11 mouse cellular contexts compared by ENCODE assay signal in the genomic region with DNA sequence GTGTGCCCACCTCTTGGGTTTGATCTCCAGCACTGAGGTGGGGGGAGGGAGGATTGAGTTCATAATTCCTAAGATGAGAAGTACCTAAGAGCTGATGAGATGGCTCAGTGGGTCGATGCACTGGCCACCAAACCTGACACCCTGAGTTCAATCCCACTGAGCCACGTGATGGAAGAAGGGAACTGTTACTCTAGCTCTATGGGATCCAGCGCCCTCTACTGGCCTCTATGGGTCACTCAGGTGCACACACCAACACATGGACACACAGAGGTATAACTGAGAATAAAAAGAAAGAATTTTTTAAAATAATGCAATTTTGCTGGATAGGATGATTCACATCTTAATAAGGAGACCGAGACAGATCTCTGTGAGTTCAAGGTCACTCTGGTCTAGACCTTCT. TPM values are rescaled to one million over a fixed set of nuclear protein-coding genes. Genes with fewer than 3 reads are reported as not detected.
DNase-seq lines count a peak whose midpoint lies in the region; ATAC-seq and TF ChIP-seq lines count a peak whose summit lies in the region.
"Had no signal": no experiment of that assay in that cellular context is flagged by ENCODE, and none has a peak within 500 bp of the region (broad histone marks: within the 10 kb centered on the region; RNA-seq: fewer than 3 reads in every experiment).

No protein-coding gene starts in this region.

- TF ChIP-seq EP300 in lung, postnatal 0 days (IDR thresholded peaks at IDR 0.05) = no peak
- TF ChIP-seq EP300 in stomach, postnatal 0 days (optimal IDR thresholded peaks at IDR 0.05) = no peak

- no peaks in the 10 kb centered on the region for H3K27me3 ChIP-seq in lung, postnatal 0 days (replicated peaks; ENCODE audit: insufficient read depth, low read length)
- no peaks in the 10 kb centered on the region for H3K27me3 ChIP-seq in liver, adult 2 months (ENCODE audit: control insufficient read depth, insufficient read depth, low read length)
- H3K27me3 ChIP-seq in stomach, postnatal 0 days (ENCODE audit: control insufficient read depth, insufficient read depth, low read length) = no peaks in the 10 kb centered on the region
- H3K27me3 ChIP-seq: midbrain, embryonic 12.5 days had no signal

- peak; percentile 26; the same call in 1 of the 2 replicates for TF ChIP-seq CTCF in lung, postnatal 0 days (IDR thresholded peaks at IDR 0.05)
- TF ChIP-seq CTCF in liver, adult 2 months (IDR thresholded peaks at IDR 0.05; ENCODE audit: low read depth, low read length) = peak; percentile 26; the same call in 1 of the 2 replicates
- TF ChIP-seq CTCF in stomach, postnatal 0 days (IDR thresholded peaks at IDR 0.05; ENCODE audit: low read depth) = peak; percentile 33

- no peak for ATAC-seq in lung, postnatal 0 days
- no peak for ATAC-seq in stomach, postnatal 0 days (ENCODE audit: low FRiP score, low TSS enrichment)

- WGBS in lung, postnatal 0 days = 65% methylated on average over 4 of the region's 4 CpGs
- 67% methylated on average over 4 of the region's 4 CpGs for WGBS in liver, adult 2 months
- 59% methylated on average over 4 of the region's 4 CpGs for WGBS in stomach, postnatal 0 days

- no peak for TF ChIP-seq POLR2A in liver, adult 2 months (IDR thresholded peaks at IDR 0.05; ENCODE audit: extremely low read depth, insufficient read depth, low read length)

- intact Hi-C loops in heart, postnatal 14 days (cut with DNase I) = no loop called here

- no peaks in the 10 kb centered on the region for H3K79me2 ChIP-seq in liver, adult 2 months (ENCODE audit: control insufficient read depth, insufficient read depth, low read length)

- H3K4me2 ChIP-seq in lung, postnatal 0 days (replicated peaks; ENCODE audit: low read depth, low read length) = no peak overlapping the region
- H3K4me2 ChIP-seq in stomach, postnatal 0 days (replicated peaks; ENCODE audit: low read depth) = no peak overlapping the region
- H3K4me2 ChIP-seq: midbrain, embryonic 12.5 days had no signal

- H3K4me3 ChIP-seq in lung, postnatal 0 days (ENCODE audit: low read depth, low read length) = no peak overlapping the region
- H3K4me3 ChIP-seq in liver, adult 2 months (ENCODE audit: insufficient read depth, low read depth, low read length) = no peak overlapping the region
- H3K4me3 ChIP-seq in stomach, postnatal 0 days (ENCODE audit: low read depth, low read length) = no peak overlapping the region
- H3K4me3 ChIP-seq: heart, embryonic 10.5 days; midbrain, embryonic 12.5 days had no signal

- H3K27ac ChIP-seq in lung, postnatal 0 days (ENCODE audit: low read length) = no peak overlapping the region
- H3K27ac ChIP-seq in liver, adult 2 months (replicated peaks; ENCODE audit: insufficient read depth, low read depth, low read length) = no peak overlapping the region
- H3K27ac ChIP-seq in stomach, postnatal 0 days (replicated peaks) = no peak overlapping the region
- H3K27ac ChIP-seq: heart, embryonic 10.5 days; midbrain, embryonic 12.5 days had no signal

- DNase-seq in lung, postnatal 0 days (ENCODE audit: low spot score) = no peak
- no peak for DNase-seq in lung, adult 18-20 months
- peak; percentile 79 for DNase-seq in ZHBTc4 (ENCODE audit: low read depth, low spot score)
- DNase-seq in liver, adult 2 months (ENCODE audit: extremely low read depth, low read depth, low spot score) = no peak
- no peak for DNase-seq in stomach, postnatal 0 days (ENCODE audit: low spot score)
- no peak for DNase-seq in adrenal gland, postnatal 10 days
- no peak for DNase-seq in heart, postnatal 14 days
- DNase-seq: kidney, adult 8-10 months had no signal

- no peaks in the 10 kb centered on the region for H3K9me3 ChIP-seq in lung, postnatal 0 days (ENCODE audit: low read length)
- H3K9me3 ChIP-seq in stomach, postnatal 0 days (ENCODE audit: control insufficient read depth, low read length) = no peaks in the 10 kb centered on the region
- H3K9me3 ChIP-seq: heart, embryonic 10.5 days; midbrain, embryonic 12.5 days had no signal

- H3K4me1 ChIP-seq in lung, postnatal 0 days (ENCODE audit: insufficient read depth, low read depth, low read length) = peaks cover 6% of the 10 kb centered on the region
- no peaks in the 10 kb centered on the region for H3K4me1 ChIP-seq in liver, adult 2 months (ENCODE audit: control insufficient read depth, insufficient read depth, low read length)
- H3K4me1 ChIP-seq in stomach, postnatal 0 days (replicated peaks; ENCODE audit: control insufficient read depth, insufficient read depth) = no peaks in the 10 kb centered on the region
- H3K4me1 ChIP-seq: midbrain, embryonic 12.5 days had no signal

- H3K36me3 ChIP-seq in lung, postnatal 0 days (ENCODE audit: insufficient read depth, low read length) = no peaks in the 10 kb centered on the region
- no peaks in the 10 kb centered on the region for H3K36me3 ChIP-seq in liver, adult 2 months (ENCODE audit: control insufficient read depth, insufficient read depth, low read length)
- H3K36me3 ChIP-seq in stomach, postnatal 0 days (ENCODE audit: control insufficient read depth, insufficient read depth, low read length) = no peaks in the 10 kb centered on the region
- H3K36me3 ChIP-seq: G1E; heart, embryonic 10.5 days; midbrain, embryonic 12.5 days had no signal

- H3K9ac ChIP-seq in lung, postnatal 0 days (replicated peaks; ENCODE audit: low read depth) = no peak overlapping the region
- no peak overlapping the region for H3K9ac ChIP-seq in liver, adult 2 months (ENCODE audit: low read depth, low read length)
- no peak overlapping the region for H3K9ac ChIP-seq in stomach, postnatal 0 days (ENCODE audit: low read length)
- H3K9ac ChIP-seq: midbrain, embryonic 12.5 days had no signal

RNA-seq across cellular contexts. Expression of gene Isca2, which starts 45.4 kb away (rescaled TPM):
- polyA plus RNA-seq in lung, postnatal 0 days (2015; fragmentation: Nextera tagmentation; extraction: Ambion mirVana) = 103 and 105 TPM in 2 replicates
- total RNA-seq in liver, adult 2 months (2014; rRNA removed) = 41.4 and 44.0 TPM in 2 replicates
- polyA plus RNA-seq in liver, adult 2 months (2012; rRNA removed) = 48.2 and 54.3 TPM in 2 replicates
- 73.0 and 75.2 TPM in 2 replicates for polyA plus RNA-seq in stomach, postnatal 0 days (2015; fragmentation: Nextera tagmentation; extraction: Ambion mirVana)
- total RNA-seq in adrenal gland, postnatal 10 days (2021) = 100 to 1,000 TPM in 1 of 2 experiments, 10 to 100 TPM in 1; 94.6 to 121 TPM
- total RNA-seq in heart, postnatal 14 days (2021) = 10 to 100 TPM; 71.2 to 73.3 TPM

RNA-seq across cellular contexts. Expression of gene Npc2, which starts 45.5 kb away (rescaled TPM):
- polyA plus RNA-seq in lung, postnatal 0 days (2015; fragmentation: Nextera tagmentation; extraction: Ambion mirVana) = 523 and 558 TPM in 2 replicates
- 40.2 and 53.6 TPM in 2 replicates for total RNA-seq in liver, adult 2 months (2014; rRNA removed)
- 83.2 and 85.8 TPM in 2 replicates for polyA plus RNA-seq in liver, adult 2 months (2012; rRNA removed)
- polyA plus RNA-seq in stomach, postnatal 0 days (2015; fragmentation: Nextera tagmentation; extraction: Ambion mirVana) = 49.0 and 49.4 TPM in 2 replicates
- total RNA-seq in adrenal gland, postnatal 10 days (2021) = 10 to 100 TPM; 65.4 to 69.5 TPM
- total RNA-seq in heart, postnatal 14 days (2021) = 10 to 100 TPM; 30.8 to 32.7 TPM

RNA-seq across cellular contexts. Expression of gene Ltbp2, which starts 57.8 kb away (rescaled TPM):
- polyA plus RNA-seq in lung, postnatal 0 days (2015; fragmentation: Nextera tagmentation; extraction: Ambion mirVana) = 22.4 and 25.7 TPM in 2 replicates
- 0.65 and 1.0 TPM in 2 replicates for total RNA-seq in liver, adult 2 months (2014; rRNA removed)
- polyA plus RNA-seq in liver, adult 2 months (2012; rRNA removed) = 0.77 and 1.7 TPM in 2 replicates
- 1.3 and 1.4 TPM in 2 replicates for polyA plus RNA-seq in stomach, postnatal 0 days (2015; fragmentation: Nextera tagmentation; extraction: Ambion mirVana)
- 10 to 100 TPM; 11.4 to 13.6 TPM for total RNA-seq in adrenal gland, postnatal 10 days (2021)
- total RNA-seq in heart, postnatal 14 days (2021) = 1 to 10 TPM; 1.2 to 2.3 TPM
- polyA plus RNA-seq: G1E had no signal
